Mouse (Mus musculus) gastrocnemius, postnatal 4 days (tissue): ENCODE measurements around the gene Trpv6. TPM values are rescaled to one million over a fixed set of nuclear protein-coding genes. Genes with fewer than 3 reads are reported as not detected.

Experiments
- DNase-seq, 2 experiments: peaks; one replicate each; pipeline ENCODE4 v3.0.0; 2021 to 2022; ENCODE audit warnings: low spot score in 2 of 2, mixed read lengths in 2 of 2
- long read RNA-seq, 2 experiments: library from polyadenylated mRNA; stranded (forward); transcript quantifications; one replicate each; pipeline ENCODE4 v2.0.0; 2021
- total RNA-seq, 2 experiments: library from RNA; stranded (reverse); gene quantifications; 2 replicates each; pipeline ENCODE4 v1.2.3; 2021

The Trpv6 gene
- not detected for total RNA-seq
- long read RNA-seq, experiment 1, result 0 reads
- long read RNA-seq, experiment 2, result 0 reads

DNA sequence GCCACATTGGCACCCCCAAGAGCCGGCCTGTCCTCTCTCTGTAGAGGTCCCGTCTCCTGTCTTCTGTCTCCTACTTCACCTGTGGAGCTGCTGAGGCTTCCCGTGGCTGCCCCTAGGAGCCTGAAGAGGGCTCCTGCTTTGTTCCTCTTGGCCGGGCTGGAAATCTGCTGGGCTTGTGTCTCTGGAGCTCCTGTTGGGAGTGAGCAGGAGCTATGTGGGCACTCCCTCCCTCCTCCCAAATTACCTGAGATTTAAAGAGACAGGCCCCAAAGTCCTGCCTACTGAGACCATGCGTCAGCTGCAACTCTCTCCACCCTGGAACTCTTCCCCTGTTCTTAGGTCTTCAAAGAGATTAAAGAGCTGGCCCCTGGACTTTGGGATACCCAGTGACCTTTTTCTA is at the start of gene Trpv6:
Gene Trpv6 (minus strand): TSS at position 228 of the 400 bp plus-strand sequence.
- DNase-seq, result no peak

DNA sequence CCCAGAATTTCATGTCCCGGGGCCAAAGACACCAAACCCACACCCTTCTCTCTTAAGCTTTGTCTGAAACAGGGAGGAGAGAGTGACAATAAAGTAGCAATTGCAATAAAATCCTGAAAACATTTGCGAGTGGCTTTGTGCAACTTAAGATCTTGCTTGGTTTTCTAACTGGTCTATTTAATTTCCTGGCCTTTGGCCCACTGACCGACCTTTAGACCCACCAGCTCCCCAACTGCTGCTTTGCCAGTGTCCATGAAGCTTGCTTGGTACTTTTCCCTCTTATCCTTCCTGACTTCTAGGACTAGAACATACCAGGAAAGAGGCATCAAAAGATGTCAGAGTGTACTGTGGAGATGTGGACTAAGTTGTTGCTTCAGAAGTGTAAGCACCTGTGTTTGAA is 49.4 kb upstream of the Trpv6 start:
- DNase-seq, result no peak

GRCm38 (mm10) chr6:41684911-41685310 is 48.7 kb upstream of the Trpv6 start:
- no peak for DNase-seq

- DNase-seq, result no peak
These were observed 47.9 kb upstream of the Trpv6 start, which contains the start of gene Llcfc1 for GRCm38 (mm10) chr6:41684131-41684530. Llcfc1 (plus strand) TSS chr6:41684431.

DNA sequence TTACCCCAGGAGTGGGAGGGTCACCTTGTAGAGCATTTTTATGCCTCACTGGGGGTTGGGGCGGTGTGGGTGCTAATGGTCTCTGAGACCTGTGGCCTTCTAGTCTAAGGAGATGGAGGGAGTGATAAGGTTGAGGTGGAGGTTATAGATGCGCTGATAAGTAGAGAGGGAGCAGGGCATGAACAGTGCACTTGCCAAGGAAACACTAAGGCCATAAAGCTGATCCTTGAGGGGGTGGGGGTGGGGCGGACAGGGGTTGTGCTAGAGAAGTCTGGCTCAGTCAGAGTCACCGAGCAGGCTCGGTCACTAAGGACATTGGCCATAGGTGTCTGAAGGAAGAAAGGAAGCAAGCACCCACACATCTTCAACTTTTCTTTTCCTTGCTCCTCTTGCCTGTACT is 45.5 kb upstream of the Trpv6 start:
- DNase-seq, result no peak

GRCm38 (mm10) chr6:41680669-41681068 is 44.5 kb upstream of the Trpv6 start, which contains the start of gene Trpv5:
Trpv5 (minus strand) TSS chr6:41680769.
- no peak for DNase-seq

GRCm38 (mm10) chr6:41676530-41676929 is 40.3 kb upstream of the Trpv6 start:
- DNase-seq, result no peak

DNA sequence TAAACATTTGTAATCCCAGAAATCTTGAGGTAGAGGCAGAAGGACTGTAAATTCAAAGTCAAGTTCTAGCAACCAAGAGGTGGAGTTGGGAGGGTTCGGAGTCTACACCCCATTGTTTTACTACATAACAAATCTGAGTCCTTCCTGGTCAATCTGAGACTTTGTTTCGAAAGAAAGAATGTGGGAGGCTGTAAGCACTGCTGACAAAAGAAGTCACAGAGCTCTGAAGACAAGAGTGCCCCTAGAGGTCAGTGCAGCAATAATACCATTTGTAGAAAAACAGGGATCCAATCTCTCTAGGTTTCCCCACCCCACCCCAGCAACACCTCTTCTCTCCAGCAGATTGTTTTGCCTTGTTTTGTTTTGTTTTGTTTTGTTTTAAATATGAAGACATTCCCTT is 26.1 kb upstream of the Trpv6 start:
- DNase-seq, result no peak

DNA sequence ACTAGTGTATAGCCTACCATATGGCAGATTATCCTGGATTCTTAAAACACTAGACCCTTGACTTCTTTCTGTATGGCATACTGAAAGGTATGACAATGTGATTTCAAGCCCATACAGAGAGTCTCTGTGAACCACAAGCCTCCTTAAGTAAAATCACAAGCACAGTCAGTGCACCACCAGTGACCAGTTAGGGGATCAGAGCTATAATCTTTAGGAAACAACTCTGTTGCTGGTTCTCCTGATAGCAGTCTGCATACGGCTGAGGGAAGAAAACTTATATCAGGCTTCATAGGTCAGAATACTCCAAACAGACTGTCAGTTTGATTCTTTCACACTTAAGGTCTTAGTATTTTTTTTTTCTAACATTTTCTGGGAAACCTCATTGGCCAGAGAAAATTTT is 22.3 kb upstream of the Trpv6 start:
- DNase-seq, result no peak

DNA sequence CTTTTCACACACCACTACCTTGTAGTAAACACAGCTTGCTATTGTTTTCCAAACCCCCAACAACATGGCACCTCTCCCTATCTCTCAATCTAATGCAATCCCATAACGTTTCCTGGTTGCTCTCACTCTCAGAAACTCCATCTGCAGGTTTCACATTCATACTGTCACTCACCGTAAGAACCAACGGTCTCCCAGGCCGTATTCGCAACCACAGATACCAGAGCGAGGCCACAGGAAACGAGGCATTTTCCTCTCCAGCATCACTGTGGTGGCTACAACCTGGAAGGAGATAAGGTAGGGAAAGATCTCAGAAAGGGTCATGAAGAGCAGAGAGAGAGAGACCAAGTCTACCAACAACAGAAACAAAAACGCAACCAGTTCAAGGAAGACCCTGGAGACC is 18.4 kb upstream of the Trpv6 start:
- no peak for DNase-seq

GRCm38 (mm10) chr6:41653173-41653572 is 17.0 kb upstream of the Trpv6 start:
- DNase-seq, result no peak

DNA sequence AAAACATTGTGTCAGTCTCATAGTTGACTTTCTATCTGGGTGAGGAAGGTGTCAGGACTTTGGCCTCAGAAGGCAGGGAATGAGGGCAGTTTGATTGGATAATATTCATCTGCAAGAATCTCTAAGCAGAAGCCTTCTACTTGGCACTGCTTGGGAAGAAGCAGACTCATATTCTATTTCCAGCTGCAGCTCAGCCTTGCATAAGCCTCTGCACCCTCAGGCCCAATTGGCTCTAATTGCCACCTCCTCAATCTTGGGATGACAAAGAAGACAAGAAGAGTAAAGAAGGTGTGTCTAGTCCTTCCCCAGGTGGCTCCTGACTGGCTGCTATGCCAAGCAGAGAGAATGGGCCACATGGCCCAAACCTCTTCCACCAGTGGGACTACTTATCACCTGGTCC is 10.5 kb upstream of the Trpv6 start:
- no peak for DNase-seq

GRCm38 (mm10) chr6:41646220-41646619 is 10.0 kb upstream of the Trpv6 start:
- DNase-seq, result no peak

GRCm38 (mm10) chr6:41643227-41643626 is 7.0 kb upstream of the Trpv6 start:
- DNase-seq, result no peak

GRCm38 (mm10) chr6:41642765-41643164 is 6.6 kb upstream of the Trpv6 start:
- DNase-seq, result no peak

DNA sequence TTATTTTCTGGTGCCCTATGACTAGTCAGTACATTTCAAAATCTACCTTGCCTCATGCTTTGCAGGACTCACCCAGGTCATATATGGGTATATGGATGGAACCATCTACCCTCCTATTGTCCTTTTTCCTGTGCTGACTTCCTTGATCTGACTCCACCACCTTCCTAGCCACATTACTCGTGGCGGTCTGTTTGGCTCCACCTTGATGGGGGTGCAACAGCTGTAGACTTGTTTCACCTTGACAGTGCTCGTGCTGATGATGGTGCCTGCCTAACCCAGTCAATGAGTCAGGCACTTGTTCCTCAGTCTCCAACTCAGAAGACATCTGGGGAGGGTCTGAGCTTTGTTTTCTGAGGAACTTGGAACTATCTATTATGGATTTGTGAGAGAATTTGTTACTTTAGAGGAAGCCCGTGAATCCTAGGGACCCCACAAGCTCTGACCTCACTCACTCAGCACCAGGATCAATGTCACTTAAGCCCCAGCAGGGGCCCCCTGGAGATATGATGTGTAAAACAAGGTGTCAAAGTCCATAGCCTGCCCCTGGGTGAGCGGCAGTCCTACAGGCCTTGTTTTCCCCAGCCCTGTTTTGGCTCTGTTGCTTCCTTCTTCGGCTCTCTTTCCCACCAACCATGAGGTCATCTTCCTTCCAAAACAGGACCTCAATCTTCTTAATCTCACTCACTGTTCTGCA is 5.1 kb upstream of the Trpv6 start:
- no peak for DNase-seq

- no peak for DNase-seq
These were observed 4.2 kb upstream of the Trpv6 start for GRCm38 (mm10) chr6:41640449-41640848.

DNA sequence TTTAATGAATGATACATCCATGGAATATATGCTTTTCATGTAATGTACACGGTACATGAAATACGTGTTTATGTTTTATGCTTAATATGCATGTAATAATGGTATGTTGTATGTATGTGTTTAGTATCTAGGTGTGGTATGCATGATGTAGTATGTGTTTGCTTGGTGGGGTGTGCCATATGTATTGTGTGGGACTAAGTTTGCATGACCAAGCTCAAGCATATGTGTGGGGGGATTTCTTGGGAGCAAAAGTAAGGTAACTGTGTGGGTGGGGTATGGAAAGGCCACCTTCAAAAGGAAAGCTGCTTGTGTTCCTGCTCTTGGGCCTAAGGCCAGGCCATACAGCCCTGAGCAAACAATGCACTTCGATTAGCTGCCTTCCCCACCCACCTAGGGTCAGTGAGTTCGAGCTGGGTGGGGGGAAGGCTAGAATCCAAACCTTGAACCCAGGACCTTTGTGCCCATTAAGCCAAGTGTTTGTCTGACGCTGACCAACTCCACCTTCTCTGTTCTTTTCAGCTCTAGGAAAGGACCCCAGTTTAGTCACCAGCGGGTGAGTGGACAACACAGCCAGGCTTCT is 1.8 kb upstream of the Trpv6 start:
- no peak for DNase-seq

- no peak for DNase-seq
These were observed 1.2 kb upstream of the Trpv6 start for GRCm38 (mm10) chr6:41637393-41637792.

DNA sequence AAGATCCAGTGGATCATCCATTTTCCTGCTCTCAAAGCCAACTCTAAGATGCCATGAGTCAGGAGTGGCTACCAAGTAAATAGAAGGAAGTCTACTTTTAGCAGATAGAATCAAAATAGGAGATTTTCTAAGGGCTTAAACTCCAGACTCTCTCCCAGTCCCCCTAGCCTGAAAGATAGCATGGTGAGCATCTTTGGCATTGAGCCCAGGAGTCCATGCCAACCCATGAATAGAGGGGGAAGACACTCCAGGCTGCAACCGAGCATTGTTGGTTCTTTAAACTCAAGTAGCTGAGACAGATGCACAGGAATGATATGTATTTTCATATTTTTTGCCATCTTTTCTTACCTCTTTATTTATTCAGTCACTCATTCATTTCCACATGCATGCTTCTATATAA is 994 bp downstream of the Trpv6 start:
- DNase-seq, result no peak

GRCm38 (mm10) chr6:41631549-41631948 is 4.7 kb downstream of the Trpv6 start:
- no peak for DNase-seq

- DNase-seq, result no peak
These were observed 5.4 kb downstream of the Trpv6 start for GRCm38 (mm10) chr6:41630791-41631190.

- DNase-seq, result no peak
These were observed 8.0 kb downstream of the Trpv6 start for GRCm38 (mm10) chr6:41628180-41628579.
